Mouse (Mus musculus) G1E (cell line): ENCODE data around the gene Fblim1.
"Not testable (repeated sequence)": the region's sequence is repeated elsewhere in the genome, so short reads cannot be mapped to it uniquely, and the experiment has no call there.

Experiments used
- CTCF ChIP-seq: IDR thresholded peaks from 2 replicates; pipeline ENCODE4 v1.5.1; 2012; ENCODE audit warnings: low read depth, low read length, inconsistent platforms, mixed read lengths
- GATA1 ChIP-seq: IDR thresholded peaks from 2 replicates; pipeline ENCODE4 v1.6.1; 2012; ENCODE audit warnings: borderline replicate concordance, low read length, inconsistent platforms, mixed read lengths
- GATA2 ChIP-seq: IDR thresholded peaks from 2 replicates; pipeline ENCODE4 v1.6.1; 2012; ENCODE audit warnings: low read depth, low read length, inconsistent platforms, borderline replicate concordance
- TAL1 ChIP-seq: conservative IDR thresholded peaks from 2 replicates; pipeline ENCODE4 v1.6.1; 2012; ENCODE audit warnings: low read depth, low read length, inconsistent platforms, mixed read lengths

DNA sequence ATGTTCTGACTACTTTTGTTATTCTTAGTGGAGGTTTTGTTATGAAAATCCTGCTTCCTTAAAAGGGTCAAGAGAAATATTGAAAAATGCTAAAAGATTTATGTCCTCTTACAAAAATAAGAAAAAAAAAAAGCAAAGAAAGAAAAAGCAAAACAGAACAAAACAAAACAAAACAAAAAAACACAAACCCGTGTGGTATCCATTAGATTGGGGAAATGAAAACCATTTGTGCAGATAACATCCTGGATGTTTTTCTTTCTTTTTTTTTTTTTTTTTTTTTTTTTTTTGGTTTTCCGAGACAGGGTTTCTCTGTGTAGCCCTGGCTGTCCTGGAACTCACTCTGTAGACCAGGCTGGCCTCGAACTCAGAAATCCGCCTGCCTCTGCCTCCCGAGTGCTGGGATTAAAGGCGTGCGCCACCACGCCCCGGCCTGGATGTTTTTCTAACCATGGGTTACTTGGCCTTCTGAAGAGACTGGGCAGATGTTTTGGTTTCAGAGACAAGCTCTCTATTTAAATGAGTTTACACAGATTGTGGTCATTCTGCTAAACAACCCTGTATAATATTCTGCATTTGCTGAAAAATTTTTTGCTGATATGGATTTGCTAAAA is 51.5 kb downstream of the Fblim1 start:
- TF ChIP-seq CTCF, GATA1, GATA2, TAL1: not testable (repeated sequence)
